In the genomic region with DNA sequence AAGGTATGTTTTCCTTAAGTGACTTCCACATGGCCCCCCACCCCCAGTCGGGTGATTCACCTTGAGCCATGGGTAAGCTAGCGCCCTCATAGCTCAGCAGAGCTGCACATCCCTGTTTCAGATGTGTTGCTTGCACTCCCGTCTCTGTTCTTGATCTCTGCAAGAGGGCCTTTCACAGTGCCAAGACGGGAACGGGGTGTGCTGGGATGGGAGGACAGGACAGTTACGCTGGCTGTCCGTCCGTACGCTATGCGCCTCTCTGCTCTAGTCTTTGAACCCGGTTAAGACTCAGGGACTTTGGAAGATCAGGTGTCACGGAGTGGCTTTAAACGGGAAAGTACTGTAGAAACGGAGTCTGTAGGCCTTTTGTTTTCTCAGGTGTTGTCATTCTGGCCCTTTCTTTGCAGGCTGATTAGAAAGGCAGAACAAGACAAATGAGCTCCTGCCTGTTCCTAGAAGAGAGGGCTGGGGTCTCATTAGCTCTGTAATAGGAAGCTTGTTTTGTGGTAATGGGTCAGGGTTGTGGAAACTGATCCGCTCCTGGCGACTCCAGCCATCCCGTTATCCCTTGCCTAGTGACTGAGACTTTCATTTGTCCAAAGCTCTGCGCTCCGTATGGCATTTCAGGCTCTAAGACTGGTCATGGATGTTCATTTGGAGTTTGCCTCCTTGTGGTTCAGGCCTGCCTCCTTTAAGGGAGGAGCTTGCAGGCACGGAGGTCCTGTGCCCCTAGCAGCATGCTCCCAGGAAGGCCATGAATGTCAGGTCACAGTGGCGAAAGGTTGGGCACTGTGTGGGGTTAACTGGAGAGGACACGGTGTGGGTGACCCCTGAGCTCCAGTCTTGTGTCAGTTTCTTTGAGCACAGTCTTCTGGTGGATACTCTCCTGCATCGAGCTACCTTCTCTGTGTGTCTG, we compare ENCODE assay signal across 17 mouse cellular contexts. TPM values are rescaled to one million over a fixed set of nuclear protein-coding genes. Genes with fewer than 3 reads are reported as not detected.
A peak's percentile ranks its signal among the peaks of the same experiment; 100 is the strongest.
DNase-seq lines count a peak whose midpoint lies in the region; ATAC-seq and TF ChIP-seq lines count a peak whose summit lies in the region.
"Had no signal": no experiment of that assay in that cellular context is flagged by ENCODE, and none has a peak within 500 bp of the region (broad histone marks: within the 10 kb centered on the region; RNA-seq: fewer than 3 reads in every experiment).

No protein-coding gene starts in this region.

- peaks cover 65% of the 10 kb centered on the region for H3K36me3 ChIP-seq in forebrain, embryonic 15.5 days
- peaks cover 75% of the 10 kb centered on the region for H3K36me3 ChIP-seq in forebrain, embryonic 13.5 days (ENCODE audit: poor library complexity, severe bottlenecking)
- peaks cover 49% of the 10 kb centered on the region for H3K36me3 ChIP-seq in kidney, embryonic 16.5 days (ENCODE audit: insufficient read depth, low read length)
- peaks cover 49% of the 10 kb centered on the region for H3K36me3 ChIP-seq in myocyte (ENCODE audit: control insufficient read depth, insufficient read depth)

- no peaks in the 10 kb centered on the region for H3K27me3 ChIP-seq in forebrain, embryonic 15.5 days
- H3K27me3 ChIP-seq in forebrain, embryonic 13.5 days, result no peaks in the 10 kb centered on the region
- no peaks in the 10 kb centered on the region for H3K27me3 ChIP-seq in kidney, embryonic 16.5 days (ENCODE audit: insufficient read depth, low read length)
- no peaks in the 10 kb centered on the region for H3K27me3 ChIP-seq in myocyte (ENCODE audit: control insufficient read depth, insufficient read depth, insufficient read length)
- H3K27me3 ChIP-seq: heart, embryonic 13.5 days; liver, embryonic 13.5 days; lung, embryonic 15.5 days; midbrain, embryonic 12.5 days had no signal

- 0 out of 2 replicates have a peak overlapping the region, but pooled peaks have one; percentile 4 for H3K9ac ChIP-seq in forebrain, embryonic 15.5 days (replicated peaks)
- no peak overlapping the region for H3K9ac ChIP-seq in forebrain, embryonic 13.5 days
- H3K9ac ChIP-seq in kidney, embryonic 16.5 days (replicated peaks; ENCODE audit: low read length), result no peak overlapping the region
- H3K9ac ChIP-seq: heart, embryonic 13.5 days; liver, embryonic 13.5 days; lung, embryonic 15.5 days; midbrain, embryonic 12.5 days had no signal

- TF ChIP-seq POLR2A in myocyte (IDR thresholded peaks at IDR 0.05; ENCODE audit: insufficient read length, low read depth), result peak; percentile 30

- H3K4me3 ChIP-seq in forebrain, embryonic 15.5 days, result no peak overlapping the region
- no peak overlapping the region for H3K4me3 ChIP-seq in forebrain, embryonic 13.5 days
- H3K4me3 ChIP-seq in kidney, embryonic 16.5 days (ENCODE audit: low read length), result no peak overlapping the region
- H3K4me3 ChIP-seq in myocyte, result no peak overlapping the region
- H3K4me3 ChIP-seq: heart, embryonic 13.5 days; liver, embryonic 13.5 days; lung, embryonic 15.5 days; midbrain, embryonic 12.5 days had no signal

- DNase-seq in kidney, adult 18-20 months, result no peak
- peak; percentile 37 for DNase-seq in embryo, embryonic 9.5 days (ENCODE audit: extremely low spot score)
- no peak for DNase-seq in B cell, adult 2 months
- DNase-seq in lung, postnatal 4 days, result no peak
- DNase-seq: cerebellum, postnatal 10 days; gastrocnemius, postnatal 36 days; heart, postnatal 36 days; liver, embryonic 13.5 days; thymus, postnatal 4 days had no signal

- no peak overlapping the region for H3K27ac ChIP-seq in forebrain, embryonic 15.5 days (replicated peaks)
- no peak overlapping the region for H3K27ac ChIP-seq in forebrain, embryonic 13.5 days
- H3K27ac ChIP-seq in kidney, embryonic 16.5 days (ENCODE audit: low read length), result no peak overlapping the region; the same call in 1 of the 2 replicates
- H3K27ac ChIP-seq: heart, embryonic 13.5 days; hindbrain, postnatal 0 days; liver, embryonic 13.5 days; lung, embryonic 15.5 days; midbrain, embryonic 12.5 days had no signal

- H3K4me2 ChIP-seq in forebrain, embryonic 15.5 days (replicated peaks), result no peak overlapping the region
- H3K4me2 ChIP-seq in forebrain, embryonic 13.5 days, result no peak overlapping the region
- no peak overlapping the region for H3K4me2 ChIP-seq in kidney, embryonic 16.5 days (replicated peaks; ENCODE audit: low read depth, low read length)
- H3K4me2 ChIP-seq in myocyte (ENCODE audit: low read depth), result no peak overlapping the region
- H3K4me2 ChIP-seq: heart, embryonic 13.5 days; liver, embryonic 13.5 days; lung, embryonic 15.5 days; midbrain, embryonic 12.5 days had no signal

- peaks cover 18% of the 10 kb centered on the region for H3K4me1 ChIP-seq in forebrain, embryonic 15.5 days
- peaks cover 19% of the 10 kb centered on the region for H3K4me1 ChIP-seq in forebrain, embryonic 13.5 days
- H3K4me1 ChIP-seq in kidney, embryonic 16.5 days (ENCODE audit: insufficient read depth, low read length), result peaks cover 16% of the 10 kb centered on the region

- WGBS in forebrain, embryonic 15.5 days, result 65% methylated on average over 23 of the region's 23 CpGs
- WGBS in forebrain, embryonic 13.5 days, result 61% methylated on average over 23 of the region's 23 CpGs
- WGBS in kidney, embryonic 16.5 days, result 41% methylated on average over 23 of the region's 23 CpGs

- peaks cover 32% of the 10 kb centered on the region for H3K79me2 ChIP-seq in myocyte (ENCODE audit: control insufficient read depth, insufficient read depth)

- ATAC-seq in forebrain, embryonic 15.5 days (replicated peaks), result no peak
- ATAC-seq in forebrain, embryonic 13.5 days, result no peak
- ATAC-seq in kidney, embryonic 16.5 days (ENCODE audit: low FRiP score, low TSS enrichment), result peak; percentile 40
- ATAC-seq: hindbrain, postnatal 0 days had no signal

- H3K9me3 ChIP-seq in forebrain, embryonic 15.5 days, result no peaks in the 10 kb centered on the region
- H3K9me3 ChIP-seq in forebrain, embryonic 13.5 days (replicated peaks), result no peaks in the 10 kb centered on the region
- no peaks in the 10 kb centered on the region for H3K9me3 ChIP-seq in kidney, embryonic 16.5 days (ENCODE audit: low read length)
- H3K9me3 ChIP-seq: heart, embryonic 13.5 days; liver, embryonic 13.5 days; lung, embryonic 15.5 days; midbrain, embryonic 12.5 days had no signal

- H3ac ChIP-seq in myocyte (ENCODE audit: control insufficient read depth, insufficient read length), result no peak overlapping the region

TF ChIP-seq in myocyte, 11 proteins besides CTCF, POLR2A, EP300 and RAD21:
- TF ChIP-seq USF1 (IDR thresholded peaks at IDR 0.05; ENCODE audit: low read depth) (no peak), POLR2AphosphoS2 (IDR thresholded peaks at IDR 0.05; ENCODE audit: insufficient read length, low read depth) (peak; percentile 54), E2F4 (IDR thresholded peaks at IDR 0.05; ENCODE audit: insufficient read depth) (no peak), CEBPB (IDR thresholded peaks at IDR 0.05; ENCODE audit: insufficient read depth, poor library complexity, severe bottlenecking) (no peak)
TF ChIP-seq in myocyte: peak in this region for 1.

RNA-seq across cellular contexts. Expression of gene Mllt11, which starts 3.7 kb away (rescaled TPM):
- polyA plus RNA-seq in forebrain, embryonic 15.5 days (2015; fragmentation: Nextera tagmentation; extraction: Ambion mirVana), result 254 and 266 TPM in 2 replicates
- 174 and 191 TPM in 2 replicates for polyA plus RNA-seq in forebrain, embryonic 13.5 days (2015; fragmentation: Nextera tagmentation; extraction: Ambion mirVana)
- 14.0 and 16.6 TPM in 2 replicates for polyA plus RNA-seq in kidney, embryonic 16.5 days (2015; fragmentation: Nextera tagmentation; extraction: Ambion mirVana)
- polyA plus RNA-seq in myocyte (2012; fragmentation: generic; extraction: Trizol), result 51.9 TPM

RNA-seq across cellular contexts. Expression of gene Gm128, which starts 5.8 kb away (rescaled TPM):
- 0.11 and 0.15 TPM in 2 replicates for polyA plus RNA-seq in forebrain, embryonic 15.5 days (2015; fragmentation: Nextera tagmentation; extraction: Ambion mirVana)
- polyA plus RNA-seq in forebrain, embryonic 13.5 days (2015; fragmentation: Nextera tagmentation; extraction: Ambion mirVana), result 0.19 and 0.38 TPM in 2 replicates
- polyA plus RNA-seq in kidney, embryonic 16.5 days (2015; fragmentation: Nextera tagmentation; extraction: Ambion mirVana), result 0.53 and 0.55 TPM in 2 replicates
- 0.04 TPM for polyA plus RNA-seq in myocyte (2012; fragmentation: generic; extraction: Trizol)
- polyA plus RNA-seq: midbrain, embryonic 12.5 days had no signal

RNA-seq across cellular contexts. Expression of gene Cdc42se1, which starts 7.1 kb away (rescaled TPM):
- polyA plus RNA-seq in forebrain, embryonic 15.5 days (2015; fragmentation: Nextera tagmentation; extraction: Ambion mirVana), result 88.5 and 90.0 TPM in 2 replicates
- polyA plus RNA-seq in forebrain, embryonic 13.5 days (2015; fragmentation: Nextera tagmentation; extraction: Ambion mirVana), result 92.3 and 96.3 TPM in 2 replicates
- 90.3 and 94.4 TPM in 2 replicates for polyA plus RNA-seq in kidney, embryonic 16.5 days (2015; fragmentation: Nextera tagmentation; extraction: Ambion mirVana)
- polyA plus RNA-seq in myocyte (2012; fragmentation: generic; extraction: Trizol), result 61.5 TPM

RNA-seq across cellular contexts. Expression of gene Bnipl, which starts 15.3 kb away (rescaled TPM):
- polyA plus RNA-seq in forebrain, embryonic 15.5 days (2015; fragmentation: Nextera tagmentation; extraction: Ambion mirVana), result 0.10 TPM in 1 of 2 replicates, not detected in the other
- not detected in 2 replicates for polyA plus RNA-seq in forebrain, embryonic 13.5 days (2015; fragmentation: Nextera tagmentation; extraction: Ambion mirVana)
- 0.41 and 0.82 TPM in 2 replicates for polyA plus RNA-seq in kidney, embryonic 16.5 days (2015; fragmentation: Nextera tagmentation; extraction: Ambion mirVana)
- 0.31 TPM for polyA plus RNA-seq in myocyte (2012; fragmentation: generic; extraction: Trizol)
- polyA plus RNA-seq: hindbrain, postnatal 0 days; liver, embryonic 13.5 days had no signal

RNA-seq across cellular contexts. Expression of gene Gabpb2, which starts 17.9 kb away (rescaled TPM):
- 4.8 and 5.9 TPM in 2 replicates for polyA plus RNA-seq in forebrain, embryonic 15.5 days (2015; fragmentation: Nextera tagmentation; extraction: Ambion mirVana)
- 7.7 and 8.5 TPM in 2 replicates for polyA plus RNA-seq in forebrain, embryonic 13.5 days (2015; fragmentation: Nextera tagmentation; extraction: Ambion mirVana)
- polyA plus RNA-seq in kidney, embryonic 16.5 days (2015; fragmentation: Nextera tagmentation; extraction: Ambion mirVana), result 8.8 and 10.8 TPM in 2 replicates
- polyA plus RNA-seq in myocyte (2012; fragmentation: generic; extraction: Trizol), result 3.3 TPM
